11 mouse cellular contexts compared by ENCODE assay signal in genomic region chr15:25019352-25019941, GRCm38 (mm10).
DNase-seq lines count a peak whose midpoint lies in the region; ATAC-seq and TF ChIP-seq lines count a peak whose summit lies in the region.
"Had no signal": no experiment of that assay in that cellular context is flagged by ENCODE, and none has a peak within 500 bp of the region (broad histone marks: within the 10 kb centered on the region; RNA-seq: fewer than 3 reads in every experiment).

No protein-coding gene starts in this region.

- H3K4me3 ChIP-seq in hindbrain, postnatal 0 days (ENCODE audit: low read length), result no peak overlapping the region; the same call in 1 of the 2 replicates
- H3K4me3 ChIP-seq in midbrain, embryonic 12.5 days, result no peak overlapping the region
- no peak overlapping the region for H3K4me3 ChIP-seq in heart, embryonic 11.5 days (ENCODE audit: low read depth, low read length)
- H3K4me3 ChIP-seq: limb, embryonic 12.5 days had no signal

- H3K9me3 ChIP-seq in hindbrain, postnatal 0 days (ENCODE audit: low read length), result no peaks in the 10 kb centered on the region
- no peaks in the 10 kb centered on the region for H3K9me3 ChIP-seq in midbrain, embryonic 12.5 days
- H3K9me3 ChIP-seq in heart, embryonic 11.5 days (replicated peaks; ENCODE audit: control insufficient read depth, low read length), result no peaks in the 10 kb centered on the region
- H3K9me3 ChIP-seq: limb, embryonic 12.5 days had no signal

- peaks cover 7% of the 10 kb centered on the region; the same call in 1 of the 2 replicates for H3K4me1 ChIP-seq in hindbrain, postnatal 0 days (ENCODE audit: insufficient read depth, low read length)
- H3K4me1 ChIP-seq in midbrain, embryonic 12.5 days, result peaks cover 14% of the 10 kb centered on the region; the same call in 1 of the 2 replicates
- no peaks in the 10 kb centered on the region for H3K4me1 ChIP-seq in heart, embryonic 11.5 days (ENCODE audit: control insufficient read depth, insufficient read depth, low read length)
- H3K4me1 ChIP-seq: limb, embryonic 12.5 days had no signal

- peak; percentile 95 for ATAC-seq in hindbrain, postnatal 0 days
- peak; percentile 93 for ATAC-seq in midbrain, embryonic 12.5 days (ENCODE audit: low FRiP score, low read depth)
- ATAC-seq in monocyte, adult 5-6 weeks (replicated peaks; ENCODE audit: insufficient number of reproducible peaks, low FRiP score, low TSS enrichment, poor library complexity, severe bottlenecking), result no peak
- ATAC-seq in heart, embryonic 11.5 days (replicated peaks; ENCODE audit: insufficient number of reproducible peaks, low FRiP score, low TSS enrichment), result no peak
- ATAC-seq: Patski had no signal

- DNase-seq in cerebellum, adult 9-11 months, result peak; percentile 3
- no peak for DNase-seq in cerebellum, adult 9-10 months
- peak; percentile 72 for DNase-seq in brain, embryonic 18.5 days (ENCODE audit: low read depth, low spot score)
- peak; percentile 88 for DNase-seq in hindbrain, postnatal 0 days (ENCODE audit: low spot score)
- DNase-seq in lung, postnatal 4 days, result no peak
- DNase-seq: heart, postnatal 36 days had no signal

- H3K36me3 ChIP-seq in hindbrain, postnatal 0 days (ENCODE audit: insufficient read depth, low read length), result no peaks in the 10 kb centered on the region
- no peaks in the 10 kb centered on the region for H3K36me3 ChIP-seq in midbrain, embryonic 12.5 days
- H3K36me3 ChIP-seq in heart, embryonic 11.5 days (ENCODE audit: control insufficient read depth, insufficient read depth, low read length), result no peaks in the 10 kb centered on the region
- H3K36me3 ChIP-seq: limb, embryonic 12.5 days had no signal

- H3K27me3 ChIP-seq in hindbrain, postnatal 0 days (ENCODE audit: insufficient read depth, low read length), result no peaks in the 10 kb centered on the region
- no peaks in the 10 kb centered on the region for H3K27me3 ChIP-seq in midbrain, embryonic 12.5 days
- no peaks in the 10 kb centered on the region for H3K27me3 ChIP-seq in heart, embryonic 11.5 days (ENCODE audit: control insufficient read depth, insufficient read depth, low read length)
- H3K27me3 ChIP-seq: limb, embryonic 12.5 days had no signal

- H3K27ac ChIP-seq in hindbrain, postnatal 0 days, result peak overlapping the region; percentile 77
- H3K27ac ChIP-seq in midbrain, embryonic 12.5 days (replicated peaks), result peak overlapping the region; percentile 67
- no peak overlapping the region for H3K27ac ChIP-seq in heart, embryonic 11.5 days (ENCODE audit: low read depth, low read length)
- H3K27ac ChIP-seq: limb, embryonic 12.5 days had no signal

- no peak for TF ChIP-seq CTCF in hindbrain, postnatal 0 days (IDR thresholded peaks at IDR 0.05; ENCODE audit: low read depth)

- peak overlapping the region; percentile 38; the same call in 1 of the 2 replicates for H3K9ac ChIP-seq in hindbrain, postnatal 0 days (replicated peaks; ENCODE audit: low read length)
- no peak overlapping the region for H3K9ac ChIP-seq in midbrain, embryonic 12.5 days (replicated peaks)
- H3K9ac ChIP-seq in heart, embryonic 11.5 days (ENCODE audit: low read depth, low read length), result no peak overlapping the region
- H3K9ac ChIP-seq: limb, embryonic 12.5 days had no signal

- H3K4me2 ChIP-seq in hindbrain, postnatal 0 days (ENCODE audit: low read depth, low read length), result peak overlapping the region; percentile 47
- H3K4me2 ChIP-seq in midbrain, embryonic 12.5 days (replicated peaks), result no peak overlapping the region
- no peak overlapping the region for H3K4me2 ChIP-seq in heart, embryonic 11.5 days
- H3K4me2 ChIP-seq: limb, embryonic 12.5 days had no signal

- WGBS in hindbrain, postnatal 0 days, result 47% methylated on average over 12 of the region's 12 CpGs
- 76% methylated on average over 12 of the region's 12 CpGs for WGBS in midbrain, embryonic 12.5 days
- 84% methylated on average over 12 of the region's 12 CpGs for WGBS in heart, embryonic 11.5 days (ENCODE audit: insufficient replicate concordance)

Comparison
In these comparisons a context has a peak if more than half of its experiments do, and no peak if none do; other contexts are left out.
1. DNase-seq: peak in cerebellum, adult 9-11 months (single experiment), brain, embryonic 18.5 days (single experiment) and hindbrain, postnatal 0 days (single experiment); none in cerebellum, adult 9-10 months (single experiment) and lung, postnatal 4 days (0 of 2).
2. ATAC-seq: peak in hindbrain, postnatal 0 days (single experiment) and midbrain, embryonic 12.5 days (single experiment); none in monocyte, adult 5-6 weeks (single experiment) and heart, embryonic 11.5 days (single experiment).